Mouse (Mus musculus): ENCODE data around the gene Crtc2.
"Not testable (repeated sequence)": the region's sequence is repeated elsewhere in the genome, so short reads cannot be mapped to it uniquely, and the experiment has no call there.

Crtc2 gene

GRCm38 (mm10) chr3:90268190-90268589 lies 14.2 kb downstream of the Crtc2 start:
- DNase-seq, result no peak

GRCm38 (mm10) chr3:90268971-90269370 lies 15.0 kb downstream of the Crtc2 start:
- no peak for DNase-seq

GRCm38 (mm10) chr3:90270784-90271183 lies 16.8 kb downstream of the Crtc2 start:
- peak in 1 of 2 experiments; percentile 17 for DNase-seq

DNA sequence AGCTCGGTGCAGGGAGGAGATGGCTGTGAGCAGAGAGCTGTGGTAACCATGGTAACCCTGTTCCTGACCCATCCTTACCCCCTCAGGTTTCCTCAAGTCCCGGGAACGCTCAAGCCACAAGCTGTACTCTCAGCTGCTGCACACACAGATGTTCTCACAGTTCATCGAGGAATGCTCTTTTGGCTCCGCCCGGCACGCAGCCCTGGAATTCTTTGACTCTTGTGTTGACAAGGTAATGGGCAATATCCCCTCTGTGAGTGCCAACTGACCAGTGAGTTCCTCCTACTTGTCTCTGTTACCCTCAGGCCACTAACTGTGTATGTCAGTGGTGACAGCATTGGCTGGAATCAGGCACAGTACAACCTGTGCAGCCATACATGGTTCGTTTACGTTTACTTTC lies 18.2 kb downstream of the Crtc2 start:
- DNase-seq, result no peak

DNA sequence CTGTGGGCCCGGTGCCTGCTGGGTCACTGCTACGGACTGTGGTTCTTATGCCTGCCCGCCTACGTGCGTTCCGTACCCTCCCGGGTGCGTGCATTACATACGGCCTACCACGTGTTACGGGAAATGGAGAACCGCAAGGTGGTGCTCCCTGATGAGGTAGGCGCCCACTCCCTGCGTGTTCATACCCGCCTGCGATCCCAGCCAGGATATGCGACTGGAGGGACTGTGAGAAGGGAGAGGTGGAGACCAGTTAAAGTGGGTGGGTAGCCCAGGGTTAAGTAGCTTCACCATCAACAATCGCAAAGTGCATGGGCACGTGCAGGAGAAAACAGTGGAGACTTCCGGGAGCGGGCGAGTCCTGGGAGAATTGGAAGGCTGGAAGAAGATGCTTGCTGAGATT lies 19.9 kb downstream of the Crtc2 start:
- DNase-seq, result no peak

DNA sequence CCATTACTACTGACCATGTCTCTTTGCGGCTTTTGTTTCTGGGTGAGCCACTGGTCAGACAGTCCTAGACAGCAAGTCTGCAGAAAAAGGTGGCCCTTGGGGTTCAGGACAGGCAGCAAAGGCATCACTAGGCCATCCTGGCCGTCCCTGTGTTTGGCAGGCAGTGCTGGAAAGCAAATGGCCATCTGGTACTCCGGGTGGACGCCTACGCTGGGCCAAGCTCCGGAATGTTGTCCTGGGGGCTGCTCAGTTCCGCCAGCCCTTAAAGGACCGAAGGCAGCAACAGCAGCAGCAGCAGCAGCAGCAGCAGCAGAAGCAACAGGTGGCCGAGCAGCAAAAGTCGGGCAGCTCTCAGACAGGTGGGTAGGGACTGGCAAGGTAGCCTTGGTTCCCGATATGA lies 21.3 kb downstream of the Crtc2 start:
- DNase-seq, result no peak

DNA sequence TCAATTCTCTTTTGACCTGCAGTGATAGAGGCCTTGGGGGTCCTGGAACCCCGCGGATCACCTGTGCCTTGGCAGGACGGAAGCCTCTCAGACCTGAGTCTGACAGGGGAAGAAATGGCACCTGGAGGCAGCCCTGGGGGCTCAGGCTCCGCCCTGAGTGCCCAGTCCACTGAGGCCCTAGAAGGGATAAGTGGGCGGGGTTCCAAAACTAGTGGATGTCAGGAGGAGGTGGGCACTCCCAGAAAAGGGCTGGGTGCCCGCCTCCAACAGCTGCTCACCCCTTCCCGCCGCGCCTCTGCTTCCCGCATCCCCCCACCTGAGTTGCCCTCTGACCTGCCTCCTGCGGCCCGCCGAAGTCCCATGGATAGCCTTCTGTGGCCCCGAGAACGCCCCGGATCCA lies 22.9 kb downstream of the Crtc2 start:
- DNase-seq, result no peak

GRCm38 (mm10) chr3:90277793-90278192 lies 23.8 kb downstream of the Crtc2 start:
- no peak for DNase-seq

DNA sequence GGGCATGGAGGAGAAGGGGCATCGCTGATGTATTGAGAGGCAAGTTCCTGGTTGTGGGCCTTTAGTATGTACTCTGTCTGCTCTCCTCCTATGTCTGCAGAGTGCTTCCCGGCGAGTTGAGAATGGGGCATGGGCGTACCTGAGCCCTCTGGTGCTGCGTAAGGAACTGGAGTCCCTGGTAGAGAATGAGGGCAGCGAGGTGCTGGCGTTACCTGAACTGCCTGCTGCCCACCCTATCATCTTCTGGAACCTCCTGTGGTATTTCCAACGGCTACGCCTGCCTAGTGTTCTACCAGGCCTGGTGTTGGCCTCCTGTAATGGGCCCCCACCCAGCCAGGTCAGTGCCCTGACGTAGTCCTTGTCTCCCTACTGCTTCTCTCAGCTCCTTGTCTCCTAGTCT lies 24.2 kb downstream of the Crtc2 start:
- no peak for DNase-seq

GRCm38 (mm10) chr3:90279216-90279615 lies 25.3 kb downstream of the Crtc2 start:
- no peak for DNase-seq

DNA sequence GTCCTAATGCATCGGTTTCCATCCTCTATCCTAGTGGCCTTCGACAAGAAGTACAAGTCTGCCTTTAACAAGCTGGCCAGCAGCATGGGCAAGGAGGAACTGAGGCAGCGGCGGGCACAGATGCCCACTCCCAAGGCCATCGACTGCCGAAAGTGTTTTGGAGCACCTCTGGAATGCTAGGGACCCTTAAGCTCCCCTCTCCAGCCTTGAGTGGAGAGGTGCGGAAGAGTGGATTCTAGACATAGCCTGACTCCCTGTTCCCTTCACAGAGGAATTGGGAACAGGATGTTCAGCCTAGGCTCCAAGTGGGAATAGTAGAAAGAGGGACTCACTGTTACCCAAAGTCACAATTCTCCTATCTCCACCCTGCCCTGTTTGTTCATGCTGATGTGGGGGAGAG lies 25.8 kb downstream of the Crtc2 start:
- no peak for DNase-seq

GRCm38 (mm10) chr3:90280708-90281107 lies 26.7 kb downstream of the Crtc2 start:
- no peak for DNase-seq

DNA sequence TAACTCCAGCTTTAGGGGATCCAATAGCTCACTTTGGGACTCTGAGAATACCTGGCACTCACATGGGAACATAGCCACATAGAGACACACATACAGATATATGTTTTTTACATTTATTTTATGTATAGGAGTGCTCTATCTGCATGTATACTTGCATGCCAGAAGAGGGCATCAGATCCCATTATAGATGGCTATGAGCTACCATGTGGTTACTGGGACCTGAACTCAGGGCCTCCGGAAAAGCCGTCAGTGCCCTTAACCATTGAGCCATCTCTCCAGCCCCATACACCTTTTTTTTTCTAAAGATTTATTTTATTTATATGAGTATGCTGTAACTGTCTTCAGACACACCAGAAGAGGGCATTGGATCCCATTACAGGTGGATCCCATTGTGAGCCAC lies 30.2 kb downstream of the Crtc2 start:
- DNase-seq, result no peak

GRCm38 (mm10) chr3:90289403-90289802 lies 35.4 kb downstream of the Crtc2 start:
- not testable (repeated sequence) for DNase-seq

- no peak for DNase-seq
These were observed 36.6 kb downstream of the Crtc2 start for GRCm38 (mm10) chr3:90290602-90291001.

GRCm38 (mm10) chr3:90291982-90292344 lies 38.0 kb downstream of the Crtc2 start:
- no peak for DNase-seq

- DNase-seq, result peak; percentile 99
These were observed 38.6 kb downstream of the Crtc2 start, which contains the start of gene Gatad2b for GRCm38 (mm10) chr3:90292345-90293275. Gene Gatad2b, plus strand, starts transcription at chr3:90293178.

- DNase-seq, result peak in 1 of 2 experiments; percentile 74
These were observed 39.5 kb downstream of the Crtc2 start for GRCm38 (mm10) chr3:90293352-90294063.

DNA sequence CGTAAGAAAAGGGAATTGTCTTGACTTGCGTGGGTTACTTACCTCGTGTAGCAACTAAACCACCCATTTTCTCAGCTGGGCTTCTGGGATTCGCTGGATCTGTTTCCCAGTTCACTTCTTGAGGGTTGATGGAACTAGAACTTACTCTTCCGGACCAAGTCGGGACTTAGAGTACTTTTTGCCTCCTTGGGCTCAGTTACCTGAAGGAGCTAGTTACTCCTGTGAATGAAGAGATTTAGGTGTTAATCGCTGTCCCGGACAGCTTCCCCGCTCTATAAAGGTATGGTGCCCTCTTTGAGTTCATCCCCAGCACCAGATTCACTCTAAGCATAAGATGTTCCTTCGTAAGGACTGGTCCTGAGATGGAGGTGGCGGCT lies 40.1 kb downstream of the Crtc2 start:
- no peak for DNase-seq

DNA sequence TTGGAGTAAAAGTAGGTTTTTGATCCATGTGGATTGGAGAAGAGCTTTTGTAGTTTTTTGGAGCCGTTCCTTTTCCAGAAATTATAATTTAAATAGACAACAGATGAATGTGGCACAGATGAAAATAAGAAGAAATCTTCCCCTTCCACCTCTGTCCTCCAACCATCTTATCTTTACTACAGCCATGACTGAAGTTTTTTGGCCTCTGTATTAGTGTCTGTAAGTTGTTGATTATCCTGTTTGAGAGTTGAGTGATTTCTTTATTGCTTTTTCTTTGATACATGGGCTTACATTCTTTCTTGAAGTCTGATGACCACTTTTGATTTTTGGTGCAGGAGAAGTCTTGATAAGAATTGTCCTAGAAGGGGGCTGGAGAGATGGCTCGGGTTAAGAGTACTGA lies 40.7 kb downstream of the Crtc2 start:
- DNase-seq, result no peak

DNA sequence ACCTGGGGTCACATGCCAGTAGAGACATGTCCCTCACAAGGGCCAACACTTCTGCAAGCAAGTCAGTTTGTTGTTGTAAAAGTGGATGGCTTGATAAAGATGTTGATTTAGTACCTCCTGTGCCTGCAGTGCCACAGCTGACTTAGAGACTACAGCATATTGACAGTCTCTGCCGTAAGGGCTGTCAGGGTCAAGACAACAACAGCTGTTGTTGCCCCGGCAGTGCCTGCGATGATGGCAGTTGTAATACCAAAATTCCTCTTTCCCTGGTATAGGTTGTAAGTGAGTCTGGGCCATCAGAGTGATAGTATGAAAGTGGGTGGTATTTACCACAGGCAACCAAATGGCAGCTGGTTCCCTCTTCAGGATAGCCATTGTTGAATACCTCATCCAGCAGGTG lies 51.8 kb downstream of the Crtc2 start:
- no peak for DNase-seq

DNA sequence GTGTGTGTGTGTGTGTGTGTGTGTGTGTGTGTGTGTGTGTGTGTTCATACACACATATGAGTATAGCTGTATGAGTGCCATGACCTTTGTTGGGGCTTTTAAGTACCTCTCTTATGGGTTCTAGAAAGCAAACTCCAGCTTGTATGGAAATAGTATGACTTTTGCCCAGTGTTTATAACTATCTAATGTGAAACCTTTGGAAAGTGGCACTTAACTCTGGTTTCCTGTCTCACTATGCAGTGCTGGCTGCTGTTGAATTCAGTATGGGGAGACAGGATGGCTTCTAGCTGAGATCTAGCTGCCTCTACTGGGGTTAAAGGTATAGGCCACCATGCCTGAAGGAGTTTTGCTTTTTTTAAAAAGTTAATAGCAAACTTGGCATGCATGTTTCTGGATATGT lies 55.6 kb downstream of the Crtc2 start:
- no peak for DNase-seq

DNA sequence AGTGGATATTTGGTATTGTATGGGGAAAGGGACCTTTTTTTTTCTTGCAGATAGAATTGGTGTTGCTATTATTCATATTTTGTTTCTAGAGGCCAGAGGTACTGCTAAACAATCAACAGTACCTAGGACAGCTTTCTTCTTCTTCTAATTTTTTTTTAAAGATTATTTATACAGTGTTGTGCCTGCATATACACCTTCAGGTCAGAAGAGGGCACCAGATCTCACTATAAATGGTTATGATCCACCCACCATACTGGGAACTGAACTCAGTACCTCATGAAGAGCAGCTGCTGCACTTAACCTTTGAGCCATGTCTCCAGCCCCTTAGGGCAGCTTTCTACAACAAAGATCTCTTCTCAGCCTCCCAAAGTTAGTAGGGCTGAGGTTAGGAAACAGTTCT lies 59.4 kb downstream of the Crtc2 start:
- no peak for DNase-seq

Data from lung, postnatal 4 days (tissue).